Comparison of ENCODE assay signal across 19 mouse cellular contexts in genomic region chr1:195003328-195003727, GRCm38 (mm10).
"Had no signal": no experiment of that assay in that cellular context is flagged by ENCODE, and none has a peak within 500 bp of the region (broad histone marks: within the 10 kb centered on the region; RNA-seq: fewer than 3 reads in every experiment).

No protein-coding gene starts in this region.

- H3K27me3 ChIP-seq: kidney, embryonic 15.5 days; limb, embryonic 12.5 days; limb, embryonic 15.5 days; lung, embryonic 15.5 days; midbrain, embryonic 13.5 days had no signal

- DNase-seq: kidney, adult 11 months; kidney, adult 8-10 months; kidney, postnatal 10 days; kidney, postnatal 36 days; layer of hippocampus, adult 9-11 months; left cerebral cortex, postnatal 4 days; liver, postnatal 0 days; lung, postnatal 10 days; lung, postnatal 36 days; thymus, adult 2 months; thymus, postnatal 25 days had no signal

- H3K9me3 ChIP-seq: kidney, embryonic 15.5 days; limb, embryonic 12.5 days; limb, embryonic 15.5 days; lung, embryonic 15.5 days; megakaryocyte, embryonic 14.5 days; midbrain, embryonic 10.5 days; midbrain, embryonic 13.5 days had no signal

- ATAC-seq: liver, postnatal 0 days; midbrain, embryonic 13.5 days had no signal

- H3K4me1 ChIP-seq: kidney, embryonic 15.5 days; limb, embryonic 12.5 days; limb, embryonic 15.5 days; lung, embryonic 15.5 days; midbrain, embryonic 10.5 days; midbrain, embryonic 13.5 days had no signal

- H3K36me3 ChIP-seq: kidney, embryonic 15.5 days; limb, embryonic 12.5 days; limb, embryonic 15.5 days; lung, embryonic 15.5 days; midbrain, embryonic 10.5 days; midbrain, embryonic 13.5 days had no signal

- H3K27ac ChIP-seq: kidney, embryonic 15.5 days; limb, embryonic 12.5 days; limb, embryonic 15.5 days; liver, embryonic 14.5 days; lung, embryonic 15.5 days; midbrain, embryonic 10.5 days; midbrain, embryonic 13.5 days had no signal

- H3K4me3 ChIP-seq: kidney, embryonic 15.5 days; limb, embryonic 12.5 days; limb, embryonic 15.5 days; lung, embryonic 15.5 days; megakaryocyte, embryonic 14.5 days; midbrain, embryonic 10.5 days; midbrain, embryonic 13.5 days had no signal

- H3K9ac ChIP-seq: kidney, embryonic 15.5 days; limb, embryonic 12.5 days; limb, embryonic 15.5 days; liver, embryonic 14.5 days; liver, postnatal 0 days; lung, embryonic 15.5 days; midbrain, embryonic 13.5 days had no signal
